Mouse (Mus musculus) CD4-positive helper T cell, adult 2 months (primary cell): ENCODE measurements around the gene Cd9.

Experiments
- DNase-seq: peaks from one replicate; pipeline ENCODE4 v3.0.0-alpha.2; 2012; ENCODE audit warnings: low read depth, missing footprints, low spot score

Gene Cd9

DNA sequence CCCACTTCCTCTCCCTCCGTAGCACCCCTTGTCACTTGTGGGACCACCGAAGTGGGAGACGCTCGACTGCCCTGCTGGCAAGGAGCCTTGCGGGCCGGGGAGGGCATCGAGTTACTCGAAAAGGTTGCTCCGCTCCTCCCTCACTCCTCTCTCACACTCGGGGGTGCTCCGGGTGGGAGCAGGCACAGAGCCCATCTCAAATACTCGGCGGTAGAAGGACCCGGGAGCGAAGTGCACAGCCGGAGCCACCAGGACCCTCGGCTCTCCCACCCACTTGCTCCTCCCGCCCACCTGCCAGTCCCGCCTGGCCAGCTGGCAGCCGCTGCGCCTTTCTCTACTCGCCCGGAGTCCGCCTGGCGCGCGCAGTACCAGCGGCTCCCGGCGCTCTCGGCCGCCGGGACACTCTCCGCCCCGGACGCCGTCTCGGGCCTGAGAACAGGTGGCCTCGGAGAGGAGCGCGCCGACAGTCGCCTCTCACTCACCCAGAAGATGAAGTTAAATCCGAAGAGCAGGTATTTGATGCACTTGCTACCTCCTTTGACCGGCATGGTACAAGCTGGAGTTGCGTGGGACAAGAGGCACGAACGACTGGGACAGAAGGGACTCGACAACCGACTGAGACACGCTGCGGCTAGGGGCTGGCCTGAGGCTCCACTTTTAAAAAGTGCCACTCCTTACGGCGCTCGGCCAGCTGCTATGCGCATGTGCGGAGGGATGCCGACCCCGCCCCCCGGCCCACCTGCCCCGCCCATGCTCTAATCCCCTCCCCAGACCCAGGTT, at the start of gene Cd9:
Gene Cd9, minus strand, starts transcription at position 700 of the 780 bp plus-strand sequence.
- DNase-seq = peak; percentile 78

DNA sequence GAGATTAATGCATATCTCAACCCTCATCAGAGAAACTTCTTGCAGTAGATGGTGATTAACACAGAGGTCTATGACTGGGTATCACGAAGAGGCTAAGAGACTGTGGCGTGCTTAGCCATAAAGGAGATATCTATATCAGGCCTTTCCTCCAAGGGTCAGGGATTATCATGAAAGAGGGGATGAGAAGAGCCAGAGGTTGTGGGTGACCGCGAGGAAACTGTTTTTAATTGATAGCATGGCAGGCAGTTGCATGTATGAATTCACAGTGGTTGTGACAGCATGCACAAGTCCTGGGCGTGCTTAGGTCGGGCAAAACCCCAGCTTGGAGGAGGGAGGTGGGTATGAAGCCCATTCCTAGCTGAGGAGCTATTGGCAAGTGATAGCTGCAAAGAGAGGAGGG, 46.7 kb upstream of the Cd9 start:
- no peak for DNase-seq

DNA sequence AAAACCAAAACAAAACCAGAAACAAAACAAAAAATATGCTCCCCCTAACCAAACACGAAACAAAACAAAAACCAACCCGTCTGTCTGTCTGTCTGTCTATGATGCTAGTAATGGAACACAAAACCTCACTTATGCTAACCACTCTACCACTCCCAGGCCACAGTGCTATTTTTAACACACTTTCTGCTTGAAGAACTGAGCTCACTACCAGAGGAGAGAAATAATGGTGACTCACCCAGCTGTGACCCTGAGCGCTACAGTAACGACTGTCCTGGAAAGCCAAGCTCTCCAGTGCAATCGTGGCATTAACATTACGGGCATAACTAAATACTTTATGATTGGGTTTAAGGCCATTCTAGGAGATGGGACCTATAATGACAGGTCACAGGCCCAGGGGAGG, 46.2 kb upstream of the Cd9 start:
- DNase-seq = no peak

DNA sequence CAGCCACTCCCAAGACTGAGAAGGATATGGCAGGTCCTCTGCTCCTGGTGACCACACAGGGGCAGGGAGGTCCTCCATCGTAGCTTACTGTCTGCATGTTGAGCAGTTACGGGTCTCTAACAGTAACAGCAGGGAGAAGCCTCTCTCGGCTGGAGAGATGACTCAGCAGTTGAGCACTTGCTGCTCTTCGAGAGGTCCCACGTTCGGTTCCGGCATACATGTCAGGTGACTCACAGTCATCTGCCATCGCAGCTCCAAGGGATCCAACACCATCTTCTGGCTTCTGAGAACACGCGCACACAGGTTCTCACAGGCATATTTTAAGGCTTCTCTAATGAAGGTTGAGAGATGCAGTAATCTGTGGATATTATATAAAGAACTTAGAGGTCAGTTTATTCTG, 45.6 kb upstream of the Cd9 start:
- DNase-seq = no peak

DNA sequence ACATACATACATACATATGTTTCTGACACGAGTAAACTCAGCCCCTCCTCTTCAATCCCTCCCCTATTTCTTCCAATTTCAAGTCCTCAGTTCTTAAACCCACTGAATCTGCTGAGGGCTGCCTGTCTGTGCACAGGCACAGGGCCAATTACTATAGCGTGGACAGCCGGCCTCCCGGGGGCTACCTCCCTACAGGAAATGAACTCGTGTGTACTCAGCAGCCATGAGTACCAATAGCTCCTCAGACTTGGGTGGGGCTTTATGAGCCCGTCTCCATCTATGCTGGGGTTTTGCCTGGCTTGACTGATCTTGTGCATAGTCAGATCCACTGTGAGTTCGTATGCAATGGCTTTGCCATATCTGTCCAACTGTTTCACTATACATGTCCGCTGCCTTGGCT, 44.8 kb upstream of the Cd9 start:
- no peak for DNase-seq

DNA sequence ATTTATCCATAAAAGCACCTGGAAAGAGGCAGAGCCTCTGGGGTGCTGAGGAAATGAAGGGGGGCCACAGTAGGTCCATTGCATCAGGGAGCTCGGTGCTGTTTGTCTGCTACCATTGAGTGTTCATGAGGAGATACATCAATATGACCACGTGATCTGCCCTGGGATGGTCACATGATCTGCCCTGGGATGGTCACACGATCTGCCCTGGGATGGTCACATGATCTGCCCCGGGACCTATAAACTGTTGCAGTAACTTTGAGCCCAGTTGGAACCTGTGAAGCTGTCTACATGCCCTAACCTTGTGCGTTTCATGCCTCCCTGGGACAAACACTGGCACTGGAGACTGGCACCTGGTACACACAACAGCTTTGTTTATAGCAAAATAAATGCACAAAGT, 43.9 kb upstream of the Cd9 start:
- DNase-seq = no peak

DNA sequence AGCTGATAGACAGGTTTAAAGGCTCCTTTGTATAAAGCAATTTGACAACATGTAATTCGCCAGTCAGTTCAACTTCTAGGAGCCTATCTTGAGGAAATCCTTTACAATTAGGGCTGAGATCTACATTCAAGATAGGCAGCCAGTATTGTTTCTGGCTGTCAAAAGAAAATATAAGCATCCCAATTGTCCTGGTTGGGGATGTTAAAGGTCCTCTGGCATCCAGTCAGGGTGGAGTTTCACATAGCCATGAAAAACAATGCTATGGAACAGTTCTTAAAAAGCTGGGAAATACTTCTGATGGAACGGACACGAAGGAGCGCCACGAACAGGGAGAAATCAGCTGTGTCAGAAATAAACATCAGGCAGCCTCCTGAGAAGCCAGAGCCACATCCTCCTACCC, 40.4 kb upstream of the Cd9 start:
- no peak for DNase-seq

DNA sequence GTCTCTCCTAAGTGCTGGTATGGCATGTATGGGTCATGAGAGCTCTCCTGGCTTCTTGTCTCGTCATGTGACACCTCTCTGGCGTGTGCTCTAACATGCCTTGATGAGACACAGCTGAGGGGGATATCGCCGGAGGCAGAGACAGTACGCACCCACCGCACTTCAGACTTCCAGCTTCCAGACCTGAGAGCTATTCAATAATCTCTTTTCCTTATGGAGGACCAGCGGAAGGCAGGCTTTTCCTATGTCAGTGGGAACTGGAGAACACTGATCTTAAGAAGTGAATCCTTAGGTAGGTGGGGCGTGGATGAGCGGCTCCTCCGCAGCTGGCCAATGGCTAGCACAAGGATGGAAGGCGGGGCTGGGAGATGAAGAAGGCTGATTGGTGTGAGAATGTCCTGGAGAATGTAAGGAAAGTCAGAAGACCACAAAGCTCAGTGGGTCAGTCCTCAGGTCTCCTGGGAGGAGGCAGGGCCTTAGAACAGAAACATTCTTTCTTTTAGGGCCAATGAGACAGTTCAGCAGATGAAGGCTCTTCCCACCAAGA, 38.6 kb upstream of the Cd9 start:
- DNase-seq = no peak

DNA sequence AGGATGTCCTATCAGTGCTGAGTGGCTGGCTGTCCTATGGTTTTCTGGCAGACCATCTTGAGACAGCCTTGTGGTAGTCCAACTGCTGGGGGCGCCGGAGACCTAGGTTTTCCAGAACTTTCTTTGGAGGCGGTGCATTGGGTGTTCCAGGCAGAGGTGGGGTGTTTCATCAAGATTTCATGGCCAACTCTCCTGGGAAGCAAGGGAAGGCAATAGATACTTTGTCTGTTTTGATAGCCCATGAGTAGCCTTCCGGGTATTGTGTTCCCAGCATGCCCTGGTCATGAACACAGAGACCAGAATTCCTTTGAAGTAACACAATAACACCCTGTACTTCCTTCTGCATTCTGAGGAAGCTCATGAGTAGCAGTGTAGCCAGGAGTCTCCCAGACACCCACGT, 34.9 kb upstream of the Cd9 start:
- no peak for DNase-seq

DNA sequence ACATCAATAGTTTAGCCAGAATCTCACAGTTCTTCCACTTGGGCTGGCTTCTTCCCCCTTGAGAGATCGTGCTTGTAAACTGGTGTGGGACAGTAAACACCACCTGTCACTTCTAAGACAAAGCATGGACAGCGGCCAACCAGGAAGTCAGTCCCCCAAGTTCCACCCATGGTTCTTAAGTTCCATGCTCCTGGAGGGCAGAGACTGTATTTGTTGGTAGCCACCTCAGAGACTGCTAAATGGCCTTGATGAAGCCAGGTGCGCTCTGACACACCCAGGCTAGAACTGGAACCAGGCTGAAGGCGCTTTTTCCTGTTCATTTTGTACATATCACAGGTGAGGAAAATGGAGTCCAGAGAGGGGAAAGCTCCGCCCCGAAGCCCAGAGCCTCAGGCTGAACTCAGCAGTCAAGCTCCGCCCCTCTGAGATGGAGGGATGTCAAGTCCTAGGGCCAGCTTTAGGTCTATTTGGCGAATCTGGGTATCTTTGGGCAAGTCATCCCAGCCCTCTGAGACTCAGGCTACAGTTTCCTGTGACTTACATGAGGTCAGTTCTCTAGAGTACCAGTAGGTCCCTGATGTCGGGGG, 34.1 kb upstream of the Cd9 start:
- no peak for DNase-seq

DNA sequence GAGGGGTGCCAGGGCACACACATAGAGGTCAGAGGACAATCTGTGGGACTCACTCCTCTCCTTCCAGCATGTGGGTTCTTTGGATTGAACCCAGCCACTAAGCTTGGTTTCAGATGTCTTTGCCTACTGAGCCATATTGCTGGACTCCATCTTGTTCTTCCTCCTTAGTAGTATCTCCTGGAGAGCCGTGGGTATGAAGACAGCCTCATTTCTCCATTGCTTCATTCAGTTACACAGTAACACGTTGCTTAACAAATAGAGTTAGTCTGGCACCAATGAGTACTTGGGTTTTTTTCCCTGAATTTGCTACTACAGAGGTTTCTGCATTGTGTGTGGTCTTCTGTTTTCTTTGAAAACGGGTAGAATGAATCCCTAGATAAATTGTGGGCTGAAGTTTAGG, 31.5 kb upstream of the Cd9 start:
- DNase-seq = no peak

DNA sequence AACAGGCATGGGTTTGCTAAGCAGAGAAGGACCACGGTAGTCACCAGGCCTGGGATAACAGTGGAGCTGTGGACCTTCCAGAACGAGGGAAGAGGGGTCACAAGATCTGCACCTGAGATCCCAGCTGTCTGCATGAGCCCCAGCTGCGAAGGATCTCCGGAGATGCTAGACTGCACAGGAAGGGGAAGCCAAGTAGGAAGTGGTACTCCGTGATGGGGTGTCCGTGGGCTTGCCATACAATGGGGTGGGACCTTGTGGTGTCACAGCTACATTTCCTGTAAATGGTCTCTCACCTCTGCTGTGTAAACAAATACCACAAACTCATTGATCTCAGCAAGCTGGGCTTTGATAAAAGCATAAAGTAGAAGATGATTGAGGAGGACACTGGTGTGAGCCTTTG, 29.4 kb upstream of the Cd9 start:
- DNase-seq = peak; percentile 23

DNA sequence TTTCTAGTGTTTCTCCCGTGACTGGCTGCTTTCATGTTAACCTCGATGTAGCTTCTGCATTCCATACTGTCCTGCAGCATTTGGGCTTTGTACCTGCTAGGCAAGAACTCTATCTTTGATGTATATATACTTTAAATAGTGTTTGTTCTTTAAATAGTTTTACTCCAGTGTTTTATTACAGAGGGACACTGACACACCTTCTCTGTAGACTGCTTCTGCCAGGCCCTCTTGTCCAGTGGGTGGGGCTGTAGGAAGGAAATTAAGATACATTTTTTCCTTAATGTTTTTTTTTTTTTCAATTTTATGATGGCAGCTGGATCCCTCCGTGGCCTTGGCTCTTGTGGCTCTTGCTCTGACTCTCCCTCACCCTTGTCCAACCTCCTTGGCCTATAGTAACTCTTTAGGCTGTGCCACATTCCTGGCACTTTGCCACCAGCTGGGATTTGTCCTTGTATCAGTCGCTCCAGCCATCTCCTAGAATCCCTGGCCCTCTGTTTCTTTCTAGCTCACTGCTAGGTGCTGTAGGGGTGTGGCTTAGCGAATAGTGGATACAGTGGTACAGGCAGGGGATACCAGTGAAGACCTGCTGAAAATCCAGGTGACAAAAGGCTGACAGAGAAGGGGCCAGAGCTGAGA, 27.1 kb upstream of the Cd9 start:
- DNase-seq = no peak

DNA sequence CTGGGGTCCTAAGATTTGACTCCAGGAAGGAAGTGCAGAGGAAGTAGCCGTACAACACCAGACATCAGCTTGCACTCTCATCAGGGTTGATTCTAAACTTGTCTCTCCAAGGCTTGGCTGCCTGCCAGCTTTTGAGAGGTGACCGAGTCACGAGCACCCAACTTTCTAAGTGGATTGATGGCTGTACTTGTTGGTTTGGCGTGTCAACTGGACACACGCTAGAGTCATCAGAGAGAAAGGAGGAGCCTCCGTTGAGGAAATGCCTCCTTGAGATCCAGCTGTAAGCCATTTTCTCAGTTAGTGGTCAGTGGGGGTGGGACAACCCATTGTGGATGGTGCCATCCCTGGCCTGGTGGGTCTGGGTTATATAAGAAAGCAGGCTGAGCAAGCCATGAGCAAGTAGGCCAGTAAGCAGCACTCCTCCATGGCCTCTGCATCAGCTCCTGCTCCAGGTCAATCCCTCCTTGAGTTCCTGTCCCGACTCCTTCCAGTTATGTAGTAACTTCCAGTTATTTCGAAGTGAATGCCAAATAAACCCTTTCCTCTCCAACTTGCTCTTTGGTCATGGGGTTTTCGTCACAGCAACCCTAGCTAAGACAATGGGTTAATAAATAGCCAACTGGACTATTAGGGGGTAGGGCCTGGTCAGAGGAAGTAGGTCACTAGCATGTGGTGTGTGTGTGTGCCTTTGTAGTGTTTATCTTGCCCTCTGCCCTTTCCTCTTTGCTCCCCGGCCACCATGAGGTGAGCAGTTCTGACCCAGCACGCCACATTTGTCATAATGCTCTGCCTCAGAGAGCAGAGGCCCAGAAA, 21.1 kb upstream of the Cd9 start:
- DNase-seq = no peak

DNA sequence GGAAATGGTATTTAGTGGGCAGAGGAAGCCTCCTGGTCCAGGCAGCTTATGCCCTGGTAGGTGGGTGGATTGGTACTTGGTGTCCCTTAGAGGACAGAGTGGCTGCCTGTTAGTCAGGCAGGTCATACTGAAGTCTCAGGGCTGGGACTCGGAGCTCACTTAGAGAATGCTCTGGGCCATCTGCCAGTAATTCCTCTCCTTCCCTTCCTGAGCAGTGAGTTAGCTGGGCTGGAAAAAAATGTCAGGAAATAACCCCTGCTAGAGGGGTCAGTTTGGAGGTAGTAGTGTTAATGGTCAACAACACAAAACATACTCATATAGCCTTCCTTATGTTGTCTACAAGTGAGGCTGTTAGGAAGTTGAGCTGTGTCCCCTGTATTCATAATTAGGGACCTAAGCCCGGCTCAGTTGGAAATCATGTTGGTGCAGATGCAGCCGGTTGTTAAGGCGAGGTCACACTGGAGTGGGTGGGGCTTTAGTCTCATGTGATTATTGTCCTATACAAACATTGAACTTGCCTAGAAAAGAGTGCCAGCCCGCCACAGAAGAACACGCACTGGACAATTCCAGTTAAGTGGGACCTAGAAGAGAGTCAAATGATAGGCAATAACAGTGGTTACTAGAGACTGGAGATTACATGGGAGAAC, 18.5 kb upstream of the Cd9 start:
- DNase-seq = no peak

DNA sequence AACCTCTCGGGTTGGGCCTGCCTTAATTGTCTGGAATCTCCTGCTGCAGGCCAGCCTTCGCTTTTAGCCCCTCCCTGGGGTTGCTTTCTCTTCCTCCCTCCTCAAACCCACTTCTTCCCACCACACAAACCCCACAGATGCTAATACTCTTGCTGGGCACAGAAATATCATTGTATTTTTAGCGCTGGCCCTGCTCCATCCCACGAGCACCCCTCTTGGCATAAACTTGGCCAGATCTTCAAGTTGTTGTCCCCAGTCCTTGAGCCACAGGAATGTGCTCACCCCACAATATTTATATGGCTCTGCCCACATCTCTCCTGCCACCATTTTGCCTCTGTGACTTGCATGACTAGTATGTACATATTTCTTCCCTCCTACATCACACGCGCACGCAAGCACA, 16.6 kb upstream of the Cd9 start:
- no peak for DNase-seq

DNA sequence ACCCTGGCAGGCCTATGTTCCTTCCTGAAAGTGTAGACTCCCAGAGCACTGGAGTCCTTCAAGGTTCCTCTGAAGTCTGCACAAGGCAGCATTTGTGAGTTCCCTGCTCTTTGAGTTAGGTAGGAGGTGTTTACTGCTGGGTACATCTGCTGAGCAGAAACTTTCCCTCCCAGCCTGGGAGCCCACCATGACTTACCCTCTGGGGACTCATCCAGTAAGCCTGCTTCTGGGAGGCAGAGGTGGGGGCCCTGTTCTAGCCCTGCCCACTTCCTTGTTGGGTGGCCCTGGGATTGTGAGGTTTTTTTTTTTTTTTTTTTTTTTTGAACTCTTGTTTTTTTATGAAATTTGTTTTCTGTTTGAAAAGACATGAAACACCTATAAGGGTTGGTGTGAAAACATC, 16.1 kb upstream of the Cd9 start:
- DNase-seq = no peak

DNA sequence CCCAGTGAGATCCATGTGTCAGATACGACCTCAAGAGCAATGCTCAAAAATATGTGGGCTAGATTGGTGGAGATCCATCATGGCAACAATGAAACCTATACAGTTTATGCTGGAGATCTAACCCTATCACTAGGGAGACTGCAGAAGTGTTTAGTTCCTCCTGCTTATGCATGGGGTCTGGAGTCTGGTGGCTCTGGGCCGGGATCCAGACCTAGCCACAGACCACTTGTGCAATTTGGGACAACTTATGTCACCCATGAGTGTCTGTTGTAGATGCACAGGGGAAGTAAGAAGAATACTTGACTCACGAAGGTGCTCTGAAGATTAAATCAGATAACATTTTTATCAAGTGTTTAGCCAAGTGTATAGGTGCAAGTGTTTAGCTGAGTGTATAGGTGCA, 15.2 kb upstream of the Cd9 start:
- no peak for DNase-seq

DNA sequence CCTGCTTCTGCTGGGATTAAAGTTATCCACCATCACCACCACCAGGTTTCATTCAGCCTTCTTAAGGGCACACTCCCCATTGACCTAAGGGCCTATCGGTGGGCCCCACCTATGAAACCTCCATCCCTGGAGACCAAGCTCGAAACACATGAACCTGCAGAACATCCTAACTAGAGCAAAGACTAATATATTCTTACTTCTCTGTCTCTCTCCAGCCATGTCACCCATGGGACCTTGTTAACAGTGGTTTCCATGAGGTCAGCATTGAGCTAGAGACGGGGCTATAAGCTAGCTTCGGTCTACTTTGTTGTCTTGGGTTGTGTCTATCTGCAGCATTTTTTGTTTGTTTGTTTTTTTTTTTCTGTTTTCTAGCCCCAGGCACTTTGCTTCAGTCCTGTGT, 11.8 kb upstream of the Cd9 start:
- DNase-seq = no peak

DNA sequence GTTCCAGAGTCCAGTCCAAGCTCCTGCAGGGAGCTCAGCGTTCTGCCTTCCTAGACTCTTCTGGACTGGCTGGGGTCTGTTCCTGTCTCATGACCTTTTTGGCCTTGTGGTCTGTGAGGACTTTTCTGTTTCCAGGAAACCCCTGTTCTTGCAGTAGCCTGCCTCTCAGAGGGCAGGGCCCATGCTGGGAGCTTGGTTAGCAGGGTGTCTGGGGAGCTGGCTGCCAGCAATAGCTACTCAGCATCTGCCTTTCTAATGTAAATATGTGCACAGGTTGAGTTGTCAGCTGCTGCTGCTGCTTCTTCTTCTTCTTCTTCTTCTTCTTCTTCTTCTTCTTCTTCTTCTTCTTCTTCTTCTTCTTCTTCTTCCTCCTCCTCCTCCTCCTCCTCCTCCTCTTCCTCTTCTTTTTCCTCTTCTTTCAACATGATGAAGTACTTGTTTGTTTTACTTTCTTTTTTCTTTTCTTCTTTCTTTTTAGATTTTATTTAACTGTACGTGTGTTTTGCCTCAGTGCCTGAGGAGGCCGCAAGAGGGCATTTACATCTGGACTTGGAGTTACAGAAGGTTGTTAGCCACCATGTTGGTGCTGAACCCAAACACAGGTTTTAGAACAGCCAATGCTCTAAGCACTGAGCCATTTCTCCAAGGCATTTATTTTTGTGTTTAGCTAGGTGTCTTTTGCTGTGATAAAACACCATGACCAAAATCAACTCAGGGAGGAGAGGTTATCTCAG, 10.2 kb upstream of the Cd9 start:
- no peak for DNase-seq
